In genomic region chr11:119623800-119624199, GRCm38 (mm10) we compare ENCODE assay signal across 16 mouse cellular contexts.
"Had no signal": no experiment of that assay in that cellular context is flagged by ENCODE, and none has a peak within 500 bp of the region (broad histone marks: within the 10 kb centered on the region; RNA-seq: fewer than 3 reads in every experiment).

No protein-coding gene starts in this region.

- H3K4me3 ChIP-seq: intestine, embryonic 15.5 days; kidney, embryonic 15.5 days; limb, embryonic 13.5 days; midbrain, embryonic 13.5 days; neural tube, embryonic 12.5 days had no signal

- ATAC-seq: intestine, embryonic 15.5 days; midbrain, embryonic 13.5 days had no signal

- H3K9me3 ChIP-seq: intestine, embryonic 15.5 days; kidney, embryonic 15.5 days; limb, embryonic 13.5 days; midbrain, embryonic 13.5 days; neural tube, embryonic 12.5 days had no signal

- H3K36me3 ChIP-seq: intestine, embryonic 15.5 days; kidney, embryonic 15.5 days; midbrain, embryonic 13.5 days; neural tube, embryonic 12.5 days had no signal

- H3K27ac ChIP-seq: intestine, embryonic 15.5 days; kidney, embryonic 15.5 days; limb, embryonic 13.5 days; liver, embryonic 14.5 days; macrophage; midbrain, embryonic 13.5 days; neural tube, embryonic 12.5 days had no signal

- H3K27me3 ChIP-seq: intestine, embryonic 15.5 days; kidney, embryonic 15.5 days; limb, embryonic 13.5 days; midbrain, embryonic 13.5 days; neural tube, embryonic 12.5 days had no signal

- H3K4me2 ChIP-seq: intestine, embryonic 15.5 days; kidney, embryonic 15.5 days; limb, embryonic 13.5 days; lung, embryonic 14.5 days; midbrain, embryonic 13.5 days; neural tube, embryonic 12.5 days had no signal

- DNase-seq: layer of hippocampus, postnatal 36 days; left cerebral cortex, postnatal 4 days; lung, embryonic 14.5 days; lung, postnatal 14 days; retina, postnatal 1 day; right cerebral cortex, postnatal 4 days; spleen, adult 18-20 months; thymus, adult 18-20 months; thymus, postnatal 14 days had no signal

- H3K9ac ChIP-seq: intestine, embryonic 15.5 days; kidney, embryonic 15.5 days; limb, embryonic 13.5 days; liver, embryonic 14.5 days; lung, embryonic 14.5 days; midbrain, embryonic 13.5 days; neural tube, embryonic 12.5 days had no signal

- H3K4me1 ChIP-seq: intestine, embryonic 15.5 days had no signal
